Mouse (Mus musculus) cerebellum, adult 11 months (tissue): ENCODE results near the gene Gfod1.

Source experiments
- DNase-seq: peaks from one replicate; pipeline ENCODE4 v3.0.0; 2022

Gfod1 gene

GRCm38 (mm10) chr13:43148692-43149091 lies 155.3 kb downstream of the Gfod1 start:
- no peak for DNase-seq

- no peak for DNase-seq
Measured at GRCm38 (mm10) chr13:43146515-43147258, 157.3 kb downstream of the Gfod1 start.
